Mouse (Mus musculus) small intestine, adult 2 months (tissue): ENCODE data around the gene Get4.

ENCODE experiments used
- CTCF ChIP-seq: fragments of 200-500 bp; IDR thresholded peaks from 2 replicates; pipeline ENCODE4 v1.5.1; 2012; ENCODE audit warnings: low read depth, mild to moderate bottlenecking, control low read depth, inconsistent platforms, low read length, moderate library complexity, mixed read lengths; ENCODE audit not compliant: insufficient replicate concordance, insufficient read length; ENCODE audit errors: extremely low read depth
- POLR2A ChIP-seq: fragments of 200-500 bp; IDR thresholded peaks from 2 replicates; pipeline ENCODE4 v1.6.1; 2012; ENCODE audit warnings: low read depth, mild to moderate bottlenecking, control low read depth, inconsistent platforms, low read length, moderate library complexity

DNA sequence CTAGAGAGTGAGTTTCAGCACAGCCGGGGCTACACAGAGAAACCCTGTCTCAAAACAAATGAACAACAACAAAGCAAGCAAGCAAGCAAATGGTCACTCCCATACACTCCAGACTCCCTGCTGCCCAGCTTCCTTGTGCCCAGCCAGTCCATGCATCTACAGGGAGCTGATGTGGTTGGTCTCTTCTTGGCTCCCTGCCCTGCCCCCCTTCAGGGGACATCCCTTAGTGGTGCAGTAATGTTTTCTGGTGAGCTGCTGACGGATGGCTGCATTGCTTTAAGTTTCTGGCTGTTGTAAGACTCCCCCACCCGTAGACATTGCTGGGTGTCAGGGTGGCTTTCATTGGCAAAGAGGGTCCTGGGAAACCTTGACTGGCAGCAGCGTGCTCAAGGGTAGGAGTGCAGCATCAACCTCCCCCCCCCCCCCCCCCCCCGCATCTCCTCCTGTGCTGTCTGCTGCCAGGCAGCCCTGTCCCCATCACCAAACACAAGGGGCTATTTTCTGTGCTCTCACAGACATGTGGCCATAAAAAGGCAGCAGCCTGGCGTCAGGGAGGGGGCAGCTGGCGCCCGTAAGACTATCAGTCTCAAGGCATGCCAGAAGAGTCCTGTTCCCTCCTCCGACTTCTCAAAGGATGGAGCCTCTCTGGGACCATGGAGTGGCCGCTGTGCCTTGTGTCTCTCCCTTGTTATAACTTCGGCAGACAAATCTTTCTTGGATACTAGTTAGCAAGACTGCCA is 29.4 kb downstream of the Get4 start:
- TF ChIP-seq POLR2A (no peak), CTCF (no peak)
